Mouse (Mus musculus) natural killer cell, adult 2 months (primary cell): Measurements from ENCODE around the gene Parm1.

Experiments
- DNase-seq, 2 experiments: peaks; one replicate each; pipeline ENCODE4 v3.0.0; 2022; ENCODE audit warnings: low spot score in 2 of 2

Parm1 gene

DNA sequence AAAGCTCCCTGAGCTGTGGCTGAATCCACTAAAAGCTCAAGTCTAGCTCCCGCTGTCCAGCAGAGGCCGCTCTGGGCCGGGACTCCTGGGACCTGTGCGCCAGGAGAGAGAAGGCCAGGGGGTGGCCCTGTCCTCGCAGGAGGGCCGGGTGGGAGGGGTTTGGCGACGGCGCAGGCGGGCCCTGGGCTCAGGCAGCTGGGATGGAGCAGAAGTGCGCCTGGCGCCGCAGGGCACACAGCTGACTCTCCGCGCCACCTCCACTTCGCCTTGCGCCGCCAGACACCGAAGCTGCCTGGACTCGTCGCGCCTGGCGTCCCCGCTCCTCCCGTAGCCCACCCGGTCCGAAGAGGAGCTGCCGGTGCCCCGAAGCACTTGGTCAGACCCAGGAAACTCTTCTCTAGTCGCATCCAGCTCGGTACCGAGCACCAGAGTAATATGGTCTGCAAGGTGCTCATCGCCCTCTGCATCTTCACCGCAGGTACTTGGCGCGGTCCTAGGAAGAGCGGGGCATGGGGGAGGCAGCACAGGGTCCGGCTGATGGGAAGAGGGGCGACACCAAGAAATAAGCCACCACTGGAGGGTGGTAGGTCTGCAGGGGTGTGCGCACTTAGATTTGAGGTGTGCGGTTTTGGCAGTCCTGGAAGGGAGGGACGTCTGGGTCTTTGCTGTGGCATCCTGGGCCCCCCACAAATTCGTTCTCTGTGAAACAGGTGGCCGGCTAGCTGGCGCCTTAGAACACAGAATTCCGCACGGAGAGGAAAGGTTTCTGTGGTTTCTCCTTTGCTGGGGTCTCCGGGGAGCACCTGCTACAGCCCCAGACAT lies at the start of gene Parm1:
Gene Parm1, plus strand, starts transcription at position 136 of the 822 bp plus-strand sequence.
- peak; percentile 9 to 20 for DNase-seq

DNA sequence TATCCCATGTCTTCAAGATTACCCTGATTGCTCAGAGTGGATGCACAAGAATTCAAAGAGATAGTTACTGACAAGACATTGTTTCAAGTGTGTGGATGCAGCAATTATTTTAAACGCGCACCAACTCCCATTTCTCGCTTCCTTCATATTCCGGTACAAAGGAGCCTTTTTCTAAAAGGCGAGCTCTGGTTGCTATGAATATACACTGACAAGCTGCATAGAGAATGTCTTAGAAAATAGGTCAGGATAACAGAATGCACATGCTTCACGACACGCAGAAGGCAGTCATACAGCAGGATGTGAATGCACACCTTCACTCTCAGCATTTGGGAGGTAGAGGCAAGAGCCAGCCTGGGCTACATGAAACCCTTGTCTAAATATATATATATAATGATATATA lies 42.2 kb upstream of the Parm1 start:
- no peak for DNase-seq

DNA sequence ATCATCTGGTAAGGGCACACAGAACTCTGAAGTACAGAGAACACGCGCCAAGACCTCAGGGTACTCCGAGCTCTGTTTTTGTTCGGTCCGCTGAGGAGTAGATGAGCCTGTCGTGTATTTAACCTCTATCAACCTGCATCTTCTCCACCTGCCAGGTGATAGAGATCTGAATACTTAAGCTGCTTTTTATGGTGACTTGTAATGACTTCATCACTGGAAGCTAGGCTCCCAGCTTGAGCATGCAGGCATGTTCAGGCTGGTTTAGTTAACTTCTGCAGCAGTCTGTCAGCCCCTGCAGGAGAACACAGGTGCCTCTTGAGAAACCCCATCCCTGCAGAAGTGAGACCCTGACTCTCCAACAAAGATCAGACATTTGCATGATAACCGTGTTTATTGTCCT lies 40.6 kb upstream of the Parm1 start:
- no peak for DNase-seq

DNA sequence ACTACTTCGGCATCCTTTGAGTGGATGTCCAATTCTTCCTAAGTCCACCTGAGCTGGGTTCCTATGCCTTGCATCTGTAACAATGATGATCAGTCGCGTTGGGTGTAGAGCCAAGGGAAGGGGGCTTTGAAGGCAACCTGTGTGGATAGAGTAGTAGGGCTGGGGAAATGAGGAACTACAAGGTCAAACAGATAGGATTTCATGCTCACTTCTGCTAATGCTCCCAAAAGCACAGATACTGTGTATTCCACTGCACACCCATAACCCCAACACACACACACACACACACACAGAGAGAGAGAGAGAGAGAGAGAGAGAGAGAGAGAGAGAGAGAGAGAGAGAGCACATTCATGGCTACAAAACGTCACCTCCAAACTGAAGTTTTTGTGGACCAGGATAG lies 38.7 kb upstream of the Parm1 start:
- no peak for DNase-seq

DNA sequence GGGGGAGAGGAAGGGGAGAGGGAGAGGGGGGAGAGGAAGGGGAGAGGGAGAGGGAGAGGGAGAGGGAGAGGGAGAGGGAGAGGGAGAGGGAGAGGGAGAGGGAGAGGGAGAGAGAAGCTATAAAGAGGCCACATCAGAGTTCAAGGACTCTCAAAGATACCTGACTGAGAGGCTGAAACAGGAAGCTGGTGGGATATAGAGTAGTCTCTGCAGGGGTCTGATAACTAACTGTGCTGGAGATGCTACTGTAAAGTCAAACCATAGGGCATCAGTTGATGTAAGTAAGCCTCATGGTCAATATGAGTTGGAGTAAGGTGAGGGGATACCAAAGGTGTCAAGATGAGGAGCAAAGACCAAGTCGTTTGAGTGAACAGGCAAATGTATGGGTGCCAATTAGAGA lies 37.3 kb upstream of the Parm1 start:
- DNase-seq = no peak

DNA sequence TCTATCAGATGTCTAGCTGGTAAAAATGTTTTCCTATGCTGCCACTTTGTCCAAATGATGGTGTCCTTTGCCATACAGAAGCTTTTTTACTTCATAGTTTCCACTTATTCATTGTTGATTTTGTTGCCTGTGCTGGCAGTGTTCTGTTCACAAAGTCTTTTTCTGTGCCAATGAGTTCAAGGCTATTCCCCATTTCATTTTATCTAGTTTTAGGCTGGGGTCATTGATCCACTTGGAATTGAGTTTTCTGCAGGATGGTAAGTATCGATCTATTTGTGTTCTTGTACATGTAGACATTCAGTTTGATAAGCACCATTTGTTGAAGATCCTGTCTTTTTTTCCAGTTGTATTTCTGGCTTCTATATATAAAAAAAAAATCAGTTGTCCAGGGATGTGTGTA lies 33.1 kb upstream of the Parm1 start:
- no peak for DNase-seq

DNA sequence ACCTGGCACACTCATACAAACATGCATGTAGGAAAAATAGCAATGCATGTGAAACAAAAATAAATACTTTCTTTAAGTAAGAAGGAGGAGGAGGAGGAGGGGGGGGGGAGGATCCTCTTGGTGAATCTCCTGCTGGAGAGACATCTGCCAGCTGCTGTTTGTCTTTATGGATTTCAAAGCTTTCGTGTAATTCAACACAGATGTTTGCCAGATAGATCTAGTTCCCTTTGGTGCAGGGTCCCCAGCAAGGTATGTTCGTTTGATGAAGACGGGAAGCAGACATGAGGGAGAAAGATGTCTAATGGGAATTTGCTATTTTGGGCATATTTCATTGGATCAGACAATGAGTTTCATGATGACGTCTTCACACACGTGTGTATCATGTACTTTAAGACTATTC lies 23.0 kb upstream of the Parm1 start:
- no peak for DNase-seq

DNA sequence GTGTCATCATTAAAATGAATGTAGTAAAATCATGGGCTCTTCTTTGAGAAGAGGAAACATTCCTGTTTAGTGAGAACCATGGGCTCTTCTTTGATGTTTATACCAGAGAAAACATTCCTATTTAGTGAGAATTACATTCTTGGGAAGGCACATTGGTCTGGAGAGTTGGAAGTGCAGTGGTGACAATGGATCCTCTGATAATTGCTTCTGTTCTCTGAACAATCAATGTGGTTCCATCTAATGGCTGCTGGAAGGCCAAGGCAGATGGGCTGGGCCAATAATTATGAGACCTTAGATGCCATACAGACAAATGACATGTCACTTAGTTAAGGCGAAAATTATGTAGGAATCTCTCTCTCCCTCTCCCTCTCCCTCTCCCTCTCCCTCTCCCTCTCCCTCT lies 16.1 kb upstream of the Parm1 start:
- no peak for DNase-seq

DNA sequence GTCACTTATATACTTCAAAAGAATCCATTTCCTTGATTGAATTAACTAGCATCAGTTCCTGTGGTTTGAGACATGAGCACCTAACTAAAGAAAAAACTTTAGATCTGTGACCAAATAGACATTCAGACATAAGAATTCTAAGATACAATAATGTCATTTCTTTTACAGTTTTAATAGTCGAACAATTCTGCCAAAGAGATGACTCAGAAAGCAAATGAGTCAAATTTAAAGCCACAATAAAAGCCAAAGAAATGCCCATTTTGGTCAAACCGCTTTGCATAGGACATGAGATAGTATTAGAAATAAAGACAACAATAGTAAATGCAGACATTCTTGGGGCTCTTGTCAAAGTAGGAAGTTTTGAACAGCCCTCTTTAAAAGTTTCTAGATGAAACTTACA lies 15.0 kb upstream of the Parm1 start:
- DNase-seq = no peak

DNA sequence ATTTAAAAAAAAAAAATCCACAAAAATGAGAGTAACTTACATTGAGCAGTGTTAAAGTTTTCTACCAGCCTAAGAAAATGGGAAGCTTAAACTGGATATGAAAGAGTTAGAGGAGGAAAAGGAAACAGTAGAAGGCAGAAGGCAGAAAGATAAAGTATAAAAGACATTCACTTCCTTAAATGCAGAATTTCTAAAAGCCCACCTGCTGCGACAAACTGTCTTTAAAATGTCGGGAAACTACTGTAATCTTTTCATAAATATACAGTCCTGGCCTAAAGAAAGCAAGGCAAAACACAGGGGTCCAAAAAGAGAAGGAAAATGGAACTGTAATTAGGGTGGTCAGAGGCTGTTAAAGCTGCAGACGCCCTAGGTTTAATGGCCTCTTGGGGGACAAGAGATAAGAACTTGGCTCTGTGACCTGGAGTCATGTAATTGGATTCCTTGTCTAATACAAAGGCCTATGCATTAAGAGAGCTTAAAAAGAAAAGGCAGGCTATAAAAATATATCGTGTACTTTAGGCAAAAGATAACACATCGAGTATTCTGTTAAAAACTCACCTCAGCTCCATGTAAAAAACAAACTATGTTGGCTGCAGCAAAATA lies 13.0 kb upstream of the Parm1 start:
- no peak for DNase-seq

DNA sequence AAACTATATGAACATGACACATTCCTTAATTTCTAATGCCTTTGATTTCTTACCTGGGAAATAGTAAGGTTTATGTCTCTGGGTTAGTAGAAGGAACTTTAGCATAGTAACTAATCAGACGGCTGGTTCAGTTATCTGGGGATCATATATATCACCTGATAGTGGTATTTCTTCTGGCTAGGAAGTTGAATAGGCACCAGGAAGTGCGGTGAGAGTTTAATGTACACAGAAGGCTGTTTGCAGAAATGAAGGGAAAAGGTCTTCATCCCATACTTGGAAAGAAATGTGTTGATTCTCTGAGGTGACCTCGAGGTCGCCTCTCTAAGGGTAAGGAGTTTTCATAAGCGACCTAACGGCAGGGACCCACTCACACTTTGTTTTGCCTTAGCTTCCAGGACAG lies 338 bp upstream of the Parm1 start:
- no peak for DNase-seq

DNA sequence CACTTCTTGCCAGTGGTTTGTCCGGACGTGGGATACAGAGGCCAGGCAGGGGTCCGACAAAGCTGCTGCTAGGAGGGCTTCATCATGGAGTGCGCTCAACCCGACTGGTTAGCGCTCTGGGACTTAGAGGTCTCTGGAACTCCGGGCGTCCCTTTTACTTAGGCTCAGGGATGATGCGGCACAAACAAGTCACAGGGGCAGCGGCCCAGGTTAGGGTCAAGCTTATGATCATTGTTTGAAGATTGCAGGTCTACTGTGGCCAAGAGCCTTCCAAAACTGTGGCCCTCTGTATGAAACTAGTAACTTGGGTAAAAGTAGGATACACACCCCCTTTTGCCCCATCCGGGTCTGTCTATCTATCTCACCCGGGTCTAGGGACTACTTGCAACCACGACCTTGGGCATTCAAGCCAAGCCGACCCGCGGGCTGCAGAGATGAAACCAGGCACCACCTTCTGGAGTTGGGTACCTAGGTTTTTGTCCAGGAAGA lies 931 bp downstream of the Parm1 start:
- no peak for DNase-seq

DNA sequence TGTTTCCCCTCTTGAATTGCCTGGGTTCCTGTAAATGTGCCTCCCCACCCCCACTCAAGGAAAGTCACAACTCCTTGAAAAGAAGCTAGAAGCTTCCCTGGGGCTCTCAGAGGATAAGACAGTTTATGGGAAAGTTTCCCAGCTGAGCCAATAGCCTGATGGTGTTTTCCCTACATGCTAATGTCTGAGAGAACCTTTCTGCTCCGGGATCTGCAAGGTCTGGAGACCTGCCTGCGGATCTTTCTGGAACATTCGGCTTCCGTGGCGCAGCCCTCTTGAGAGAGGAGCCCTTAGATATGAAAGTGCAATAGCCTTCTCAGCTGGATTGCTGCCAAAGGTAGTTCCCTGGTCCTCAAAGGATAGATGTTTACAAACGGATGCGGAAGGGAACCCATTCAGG lies 1.5 kb downstream of the Parm1 start:
- no peak for DNase-seq

DNA sequence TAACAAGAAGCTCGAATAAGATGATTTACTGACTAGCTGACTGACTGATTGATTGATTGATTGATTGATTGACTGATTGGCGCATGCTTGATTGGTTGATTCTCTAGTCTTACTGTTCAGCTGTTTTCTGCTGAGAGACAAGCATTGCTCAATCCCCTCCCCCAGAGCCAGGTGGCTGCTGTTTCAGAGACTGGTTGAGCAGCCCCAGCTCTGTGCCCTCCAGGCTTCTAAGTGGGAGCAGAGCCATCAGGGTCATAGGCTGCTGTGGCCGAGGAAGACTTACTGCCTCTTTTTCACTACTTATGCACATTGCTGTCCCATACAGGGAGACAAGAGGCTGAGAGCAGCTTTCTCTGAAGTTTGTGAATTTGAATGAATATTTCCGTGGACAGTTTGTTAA lies 2.1 kb downstream of the Parm1 start:
- DNase-seq = no peak

DNA sequence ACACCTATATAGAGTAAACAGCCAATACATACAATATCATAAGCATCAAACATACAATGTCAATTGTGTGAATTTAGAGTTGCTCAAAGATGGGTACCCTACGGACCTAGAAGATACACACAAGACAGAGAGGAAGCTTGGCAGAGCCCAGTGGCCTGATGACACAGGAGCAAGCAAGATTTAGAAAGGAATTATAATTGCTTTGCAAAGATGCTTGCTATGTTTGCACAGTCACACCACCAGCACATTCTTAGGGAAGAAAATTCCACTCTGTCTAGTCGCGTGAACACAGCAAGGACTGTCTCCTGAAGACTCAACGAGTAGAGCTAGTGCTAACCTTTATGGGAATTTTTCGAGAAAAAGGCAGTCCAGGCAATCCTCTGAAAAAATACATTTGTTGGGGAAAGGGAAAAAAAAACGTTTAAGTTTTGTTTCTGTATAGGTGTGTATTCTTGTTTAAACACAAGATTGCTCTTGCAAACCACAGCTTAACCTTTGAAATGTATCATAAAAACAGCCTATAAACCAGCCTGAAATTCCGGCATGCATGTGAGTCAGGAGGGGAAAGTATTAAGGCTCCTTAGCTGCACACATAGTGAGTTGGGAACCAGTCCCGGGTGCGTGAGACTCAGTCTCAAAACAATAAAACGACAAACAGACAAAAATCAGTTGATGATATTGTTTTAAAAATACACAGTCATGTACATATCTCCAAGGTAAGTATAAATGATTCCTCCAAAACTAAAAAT lies 15.5 kb downstream of the Parm1 start:
- DNase-seq = no peak

DNA sequence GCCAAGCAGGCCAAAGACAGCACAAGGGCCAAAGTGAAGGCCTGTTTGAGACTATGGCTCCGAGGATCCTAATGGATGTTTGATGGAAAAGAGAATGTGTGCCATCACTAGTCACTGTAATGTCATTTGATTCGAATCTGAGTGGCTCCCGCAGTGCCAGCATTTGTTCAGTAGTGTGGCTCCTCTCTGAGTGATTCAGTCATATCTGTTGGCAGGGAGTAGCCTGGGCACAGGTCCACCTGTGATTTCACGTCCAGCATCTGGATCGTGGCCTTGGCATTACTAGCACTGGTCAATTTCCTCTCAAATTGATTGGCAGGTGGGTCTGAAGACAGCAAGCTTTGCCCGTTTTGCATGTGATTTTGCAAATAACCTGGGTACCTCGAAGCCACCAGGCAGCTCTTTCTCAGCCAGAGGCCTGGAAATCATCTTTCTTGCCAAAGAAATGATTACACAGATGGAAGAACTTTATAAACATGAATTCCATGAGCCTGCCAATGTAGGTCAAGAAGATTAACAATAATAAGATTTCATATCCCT lies 41.7 kb downstream of the Parm1 start:
- no peak for DNase-seq

DNA sequence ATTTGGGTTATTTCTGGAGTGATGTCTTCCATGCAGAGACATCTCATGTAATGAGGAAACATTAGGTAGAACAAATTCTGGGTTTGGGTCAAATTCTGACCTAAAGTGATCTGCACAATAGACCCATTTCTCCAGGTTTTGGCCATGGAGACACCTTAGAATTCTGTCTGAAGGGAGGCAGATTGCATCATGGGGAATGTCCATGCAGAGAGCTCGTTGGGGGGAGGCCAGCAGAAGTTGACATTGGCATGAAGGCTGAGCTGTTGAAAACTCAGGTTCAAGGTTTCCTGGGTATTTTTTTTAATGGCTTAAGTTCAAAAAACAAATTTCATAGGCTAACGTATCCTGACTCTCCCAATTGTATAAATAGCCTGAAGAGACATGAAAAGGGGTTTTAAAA lies 42.3 kb downstream of the Parm1 start:
- DNase-seq = no peak

DNA sequence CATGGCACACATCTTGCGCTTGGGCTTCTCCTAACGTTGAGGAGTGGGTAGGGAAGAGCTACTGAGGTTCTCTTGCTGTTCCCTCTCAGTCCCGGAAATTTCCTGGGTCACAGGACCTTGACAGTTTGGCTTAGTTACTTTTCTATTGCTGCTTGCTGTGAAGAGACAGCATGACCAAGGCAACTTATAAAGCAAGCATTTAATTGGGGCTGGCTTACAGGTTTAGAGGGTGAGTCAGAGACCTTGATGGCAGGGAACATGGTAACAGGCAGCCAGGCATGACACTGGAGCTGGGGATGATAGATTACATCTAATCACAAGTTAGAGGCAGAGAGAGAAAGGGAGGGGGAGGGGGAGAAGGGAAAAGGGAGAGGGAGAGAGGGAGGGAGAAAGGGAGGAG lies 44.0 kb downstream of the Parm1 start:
- DNase-seq = no peak

DNA sequence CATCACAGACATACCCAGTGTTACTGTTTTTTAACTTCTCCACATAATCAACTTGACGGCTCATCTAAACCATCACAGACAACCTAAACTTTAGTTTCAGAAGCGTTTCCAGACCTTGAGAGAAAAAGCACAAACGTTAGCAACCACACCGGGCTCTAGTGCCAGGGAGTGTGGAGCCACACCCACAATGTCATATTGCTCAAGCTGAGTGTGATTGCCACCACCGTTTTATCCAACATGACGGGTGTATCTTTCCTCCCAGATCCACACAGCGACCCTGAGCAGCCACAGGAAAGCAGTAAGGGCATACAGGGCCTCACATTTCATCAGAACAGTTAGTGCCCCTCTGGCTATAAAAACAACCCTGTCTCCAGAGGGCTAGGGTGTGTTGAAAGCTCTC lies 45.1 kb downstream of the Parm1 start:
- DNase-seq = no peak

DNA sequence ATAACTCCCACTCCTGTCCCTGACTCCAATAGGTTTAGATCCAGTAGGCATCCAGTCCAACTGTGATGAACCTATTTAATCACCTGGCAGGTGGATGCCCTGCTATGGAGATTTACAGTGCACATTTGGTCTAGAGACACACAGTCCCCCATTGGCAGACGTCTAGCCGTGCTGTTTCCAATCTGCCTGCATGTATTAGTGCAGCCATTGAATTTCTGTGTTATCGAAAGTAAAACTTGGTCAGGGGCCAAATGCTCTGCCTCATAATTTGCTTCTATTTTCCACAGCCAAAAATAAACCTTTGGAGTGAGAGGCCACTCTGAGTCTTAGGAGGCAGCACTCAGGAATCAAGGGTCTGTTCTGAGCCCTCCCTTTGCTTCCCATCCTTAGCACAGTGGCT lies 46.6 kb downstream of the Parm1 start:
- no peak for DNase-seq

DNA sequence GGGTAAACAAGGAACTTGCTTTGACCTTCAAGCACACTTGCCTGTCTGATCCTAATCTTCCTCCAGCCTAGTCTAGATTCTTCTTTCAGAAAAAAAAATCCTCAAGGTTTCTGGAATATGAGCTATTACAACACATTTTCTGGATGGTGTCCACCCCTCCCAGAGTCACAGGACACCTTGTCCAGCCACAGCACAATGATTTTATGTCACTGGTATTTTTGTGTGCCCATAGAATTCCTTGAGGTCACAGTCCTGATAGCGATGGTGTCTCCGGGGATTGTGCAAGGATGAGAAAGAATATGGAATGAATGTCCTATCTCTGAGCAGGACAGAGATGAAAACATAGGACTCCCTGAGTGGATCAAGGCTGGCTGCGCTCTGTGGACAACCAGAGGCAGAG lies 48.0 kb downstream of the Parm1 start:
- DNase-seq = no peak

DNA sequence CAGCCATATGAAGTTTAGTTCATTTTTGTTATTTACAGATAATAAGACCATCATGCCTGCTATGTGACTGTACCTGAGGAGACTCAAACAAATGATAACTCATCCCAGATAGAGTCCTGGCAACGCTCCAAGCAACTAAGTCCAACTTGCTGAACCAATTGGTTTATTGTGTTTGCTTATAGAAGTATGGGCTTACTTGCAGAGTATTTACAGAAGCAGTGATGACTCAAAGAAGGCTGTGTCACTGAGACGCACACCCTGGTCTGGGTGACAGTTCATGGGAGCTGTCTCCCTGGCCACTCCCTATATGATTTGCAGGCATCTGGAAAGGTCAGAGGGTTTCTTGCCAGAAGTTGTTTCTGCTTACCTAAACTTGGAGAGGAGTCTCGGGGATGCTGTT lies 49.2 kb downstream of the Parm1 start:
- no peak for DNase-seq

DNA sequence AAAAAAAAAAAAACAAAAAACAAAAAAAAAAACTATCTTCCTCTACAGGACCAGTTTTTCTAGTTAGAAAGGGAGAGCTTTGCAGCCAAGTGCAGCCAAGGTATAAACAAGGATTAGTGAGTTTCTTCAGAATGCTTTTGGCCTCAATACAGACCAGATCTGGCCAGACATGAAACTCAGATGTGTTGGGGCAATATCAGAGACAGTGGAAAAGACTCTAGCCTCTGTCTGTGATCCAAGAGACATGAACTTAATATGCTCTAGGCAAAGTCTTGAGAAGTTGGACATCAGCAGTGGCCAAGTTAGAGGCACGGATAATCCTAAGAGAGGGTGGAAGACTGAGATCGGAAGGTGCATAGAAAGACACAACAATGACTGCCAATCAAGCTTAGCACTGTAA lies 56.8 kb downstream of the Parm1 start:
- DNase-seq = no peak
